Mouse (Mus musculus) lung, embryonic 14.5 days (tissue): ENCODE data around the gene Muc1. TPM values are rescaled to one million over a fixed set of nuclear protein-coding genes. Genes with fewer than 3 reads are reported as not detected.

Experiments
- ATAC-seq: fragments of 200-750 bp; cut with Nextera tagmentation; 2 replicates; pipeline ENCODE4 v1.8.0; 2017; ENCODE audit warnings: mild to moderate bottlenecking, moderate TSS enrichment, moderate library complexity; ENCODE audit not compliant: insufficient read depth
- DNase-seq: peaks from one replicate; pipeline ENCODE4 v3.0.0-alpha.2; 2015
- H3K27ac ChIP-seq: fragments of 300-500 bp; sonication (generic); 2 replicates; pipeline ENCODE4 v1.5.1; 2014; ENCODE audit warnings: low read depth, mild to moderate bottlenecking, moderate library complexity
- H3K27me3 ChIP-seq: fragments of 300-500 bp; sonication (generic); 2 replicates; pipeline ENCODE4 v1.6.1; 2014; ENCODE audit warnings: low read length, control low read depth; ENCODE audit not compliant: insufficient read depth
- H3K36me3 ChIP-seq: fragments of 300-500 bp; sonication (generic); 2 replicates; pipeline ENCODE4 v1.6.1; 2014; ENCODE audit warnings: control low read depth; ENCODE audit not compliant: insufficient read depth
- H3K4me1 ChIP-seq: fragments of 300-500 bp; sonication (generic); 2 replicates; pipeline ENCODE4 v1.6.1; 2014; ENCODE audit warnings: antibody characterized with exemption, control low read depth; ENCODE audit not compliant: insufficient read depth
- H3K4me2 ChIP-seq: fragments of 300-500 bp; sonication (generic); 2 replicates; pipeline ENCODE4 v1.6.1; 2014; ENCODE audit warnings: mild to moderate bottlenecking
- H3K4me3 ChIP-seq: fragments of 300-500 bp; sonication (generic); 2 replicates; pipeline ENCODE4 v1.5.1; 2014; ENCODE audit warnings: low read depth, low read length
- H3K9ac ChIP-seq: fragments of 300-500 bp; sonication (generic); 2 replicates; pipeline ENCODE4 v1.6.1; 2014
- H3K9me3 ChIP-seq: fragments of 300-500 bp; sonication (generic); 2 replicates; pipeline ENCODE4 v1.6.1; 2016; ENCODE audit warnings: low read depth, low read length, control low read depth
- CTCF ChIP-seq: IDR thresholded peaks from 2 replicates; pipeline ENCODE4 v1.5.1; 2016; ENCODE audit warnings: antibody characterized with exemption, low read depth
- WGBS: fragments of 180-500 bp; shearing (Covaris S2); extraction: QIAGEN DNeasy Blood & Tissue Kit; methylation state at CpG from one replicate; pipeline ENCODE4 v1.1.7; 2014; 5-methylcytosine and 5-hydroxymethylcytosine counted together
- microRNA counts: library from miRNA; unstranded; fragments of <30 nt; microRNA quantifications from one replicate; lab custom pipeline; 2016
- microRNA-seq: library from miRNA; unstranded; fragments of <30 nt; microRNA quantifications from one replicate; pipeline ENCODE4, GENCODE M21; 2016; ENCODE audit warnings: borderline number of aligned reads
- polyA plus RNA-seq: library from polyadenylated mRNA; unstranded; fragments of >200 nt; fragmentation: Nextera tagmentation; extraction: Ambion mirVana; gene quantifications from 2 replicates; pipeline ENCODE4 v1.2.1, GENCODE M21; 2014

Muc1 gene
- polyA plus RNA-seq, 1 experiment from 2014 or later = 50.4 TPM

DNA sequence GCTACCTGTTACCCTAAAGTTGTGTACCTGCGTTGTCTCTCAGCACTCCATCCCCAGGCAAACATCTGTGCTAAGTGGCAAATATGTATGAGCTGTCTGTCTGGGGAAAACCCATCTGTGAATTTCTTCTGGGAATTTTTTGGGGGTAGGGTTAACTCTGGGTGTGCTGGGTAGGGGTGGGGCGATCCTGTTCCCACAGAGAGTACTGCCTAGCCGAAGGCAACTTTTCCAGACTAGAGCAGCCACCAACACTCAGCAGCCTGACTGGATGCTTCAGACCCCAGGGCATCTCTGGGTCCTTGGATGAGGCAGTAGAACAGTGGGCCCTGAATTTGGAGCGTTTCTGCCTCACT lies 53.4 kb downstream of the Muc1 start:
- WGBS = 18% methylated on average over 4 of the region's 4 CpGs
- peak overlapping the region; percentile 12; the same call in 1 of the 2 replicates for H3K27ac ChIP-seq

More for the DNA sequence above, 53.4 kb downstream of the Muc1 start:
- no peaks in the 10 kb centered on the region for H3K36me3 ChIP-seq
- no peak for ATAC-seq
- no peak overlapping the region for H3K9ac ChIP-seq
- no peak for DNase-seq
- no peaks in the 10 kb centered on the region for H3K9me3 ChIP-seq
- peaks cover 18% of the 10 kb centered on the region for H3K27me3 ChIP-seq
- no peak for TF ChIP-seq CTCF
- peaks cover 6% of the 10 kb centered on the region; the same call in 1 of the 2 replicates for H3K4me1 ChIP-seq
- no peak overlapping the region for H3K4me3 ChIP-seq
- H3K4me2 ChIP-seq = no peak overlapping the region; the same call in 1 of the 2 replicates

MicroRNAs within 50 kb of the gene (microRNA counts, 519-probe panel; counts per million panel counts)
- microRNA mmu-miR-92b (lab: Ali Mortazavi, UCI) = 2,506 counts per million, percentile 44 among the panel's probes with 10 or more counts

Small RNA genes within 50 kb of the gene (microRNA-seq; reads per million reads assigned to microRNA genes)
- 1,659 reads per million, percentile 77 among the genes with 10 or more reads in this experiment for gene Mir92b

Other genes starting within 250 kb of the Muc1 start
- gene Rusc1, start 135.7 kb upstream of the Muc1 start, polyA plus RNA-seq = 11.2 and 13.9 TPM in 2 replicates
- gene Gm43738, start 128.0 kb upstream of the Muc1 start, polyA plus RNA-seq = not detected in 2 replicates
- gene Fdps, start 127.1 kb upstream of the Muc1 start, polyA plus RNA-seq = 164 and 177 TPM in 2 replicates
- 0.08 TPM in 1 of 2 replicates, not detected in the other for gene Pklr, start 92.9 kb upstream of the Muc1 start, polyA plus RNA-seq
- 0.47 and 0.61 TPM in 2 replicates for gene Hcn3, start 68.9 kb upstream of the Muc1 start, polyA plus RNA-seq
- 26.1 and 26.4 TPM in 2 replicates for gene Clk2, start 64.3 kb upstream of the Muc1 start, polyA plus RNA-seq
- 90.2 and 98.9 TPM in 2 replicates for gene Scamp3, start 51.6 kb upstream of the Muc1 start, polyA plus RNA-seq
- 18.2 and 19.4 TPM in 2 replicates for gene Fam189b, start 45.9 kb upstream of the Muc1 start, polyA plus RNA-seq
- gene Gba, start 26.1 kb upstream of the Muc1 start, polyA plus RNA-seq = 34.4 and 35.5 TPM in 2 replicates
- gene Thbs3, start 13.9 kb upstream of the Muc1 start, polyA plus RNA-seq = 33.6 and 39.9 TPM in 2 replicates
- gene Mtx1, start 2.0 kb upstream of the Muc1 start, polyA plus RNA-seq = 193 and 212 TPM in 2 replicates
- 293 and 312 TPM in 2 replicates for gene Krtcap2, start 16.9 kb downstream of the Muc1 start, polyA plus RNA-seq
- 5.7 and 6.3 TPM in 2 replicates for gene Trim46, start 17.3 kb downstream of the Muc1 start, polyA plus RNA-seq
- gene Dpm3, start 30.3 kb downstream of the Muc1 start, polyA plus RNA-seq = 118 and 119 TPM in 2 replicates
- gene Slc50a1, start 41.5 kb downstream of the Muc1 start, polyA plus RNA-seq = 58.5 and 60.2 TPM in 2 replicates
- 68.3 and 70.4 TPM in 2 replicates for gene Efna1, start 52.1 kb downstream of the Muc1 start, polyA plus RNA-seq
- 4.7 and 5.8 TPM in 2 replicates for gene Efna3, start 93.9 kb downstream of the Muc1 start, polyA plus RNA-seq
- 24.6 and 27.0 TPM in 2 replicates for gene Efna4, start 109.0 kb downstream of the Muc1 start, polyA plus RNA-seq
- 32.7 and 36.7 TPM in 2 replicates for gene Adam15, start 120.9 kb downstream of the Muc1 start, polyA plus RNA-seq
- gene Dcst2, start 132.9 kb downstream of the Muc1 start, polyA plus RNA-seq = 0.17 TPM in 1 of 2 replicates, not detected in the other
- gene Dcst1, start 136.2 kb downstream of the Muc1 start, polyA plus RNA-seq = 0.11 TPM in 1 of 2 replicates, not detected in the other
- gene Zbtb7b, start 165.7 kb downstream of the Muc1 start, polyA plus RNA-seq = 1.6 and 1.7 TPM in 2 replicates
- 0.19 and 0.33 TPM in 2 replicates for gene Lenep, start 173.7 kb downstream of the Muc1 start, polyA plus RNA-seq
- 18.1 and 18.2 TPM in 2 replicates for gene Flad1, start 182.8 kb downstream of the Muc1 start, polyA plus RNA-seq
- 655 and 692 TPM in 2 replicates for gene Cks1b, start 189.3 kb downstream of the Muc1 start, polyA plus RNA-seq
- 69.5 and 75.2 TPM in 2 replicates for gene Shc1, start 189.4 kb downstream of the Muc1 start, polyA plus RNA-seq
- 54.0 and 56.8 TPM in 2 replicates for gene Pygo2, start 201.2 kb downstream of the Muc1 start, polyA plus RNA-seq
- 13.6 and 14.7 TPM in 2 replicates for gene Pbxip1, start 207.6 kb downstream of the Muc1 start, polyA plus RNA-seq
- 46.2 and 48.0 TPM in 2 replicates for gene Pmvk, start 225.5 kb downstream of the Muc1 start, polyA plus RNA-seq